Mouse (Mus musculus) stomach, postnatal 0 days (tissue): ENCODE results near the gene Tango6. TPM values are rescaled to one million over a fixed set of nuclear protein-coding genes. Genes with fewer than 3 reads are reported as not detected.

Source experiments
- ATAC-seq: fragments of 200-750 bp; cut with Nextera tagmentation; 2 replicates; pipeline ENCODE4 v1.8.0; 2017; ENCODE audit not compliant: low FRiP score, low TSS enrichment
- DNase-seq: peaks from one replicate; pipeline ENCODE4 v3.0.0-alpha.2; 2016; ENCODE audit warnings: low spot score
- H3K27ac ChIP-seq: fragments of 300-500 bp; sonication (generic); replicated peaks from 2 replicates; pipeline ENCODE4 v1.5.1; 2014; ENCODE audit warnings: mild to moderate bottlenecking, control low read depth
- H3K27me3 ChIP-seq: fragments of 300-500 bp; sonication (generic); 2 replicates; pipeline ENCODE4 v1.6.1; 2014; ENCODE audit warnings: low read length; ENCODE audit not compliant: control insufficient read depth, insufficient read depth
- H3K36me3 ChIP-seq: fragments of 300-500 bp; sonication (generic); 2 replicates; pipeline ENCODE4 v1.6.1; 2014; ENCODE audit warnings: low read length, mixed read lengths; ENCODE audit not compliant: control insufficient read depth, insufficient read depth
- H3K4me1 ChIP-seq: fragments of 300-500 bp; sonication (generic); replicated peaks from 2 replicates; pipeline ENCODE4 v1.6.1; 2014; ENCODE audit warnings: antibody characterized with exemption; ENCODE audit not compliant: control insufficient read depth, insufficient read depth
- H3K4me2 ChIP-seq: fragments of 300-500 bp; sonication (generic); replicated peaks from 2 replicates; pipeline ENCODE4 v1.6.1; 2014; ENCODE audit warnings: low read depth, mild to moderate bottlenecking, control low read depth, moderate library complexity
- H3K4me3 ChIP-seq: fragments of 300-500 bp; sonication (generic); 2 replicates; pipeline ENCODE4 v1.5.1; 2014; ENCODE audit warnings: low read depth, low read length, control low read depth
- H3K9ac ChIP-seq: fragments of 300-500 bp; sonication (generic); 2 replicates; pipeline ENCODE4 v1.6.1; 2014; ENCODE audit warnings: mild to moderate bottlenecking, low read length, control low read depth, mixed read lengths
- H3K9me3 ChIP-seq: fragments of 300-500 bp; sonication (generic); 2 replicates; pipeline ENCODE4 v1.6.1; 2016; ENCODE audit warnings: low read length; ENCODE audit not compliant: control insufficient read depth
- CTCF ChIP-seq: IDR thresholded peaks from 2 replicates; pipeline ENCODE4 v1.5.1; 2016; ENCODE audit warnings: antibody characterized with exemption, low read depth, mild to moderate bottlenecking, moderate library complexity
- EP300 ChIP-seq: optimal IDR thresholded peaks from 2 replicates; pipeline ENCODE3; 2016; ENCODE audit warnings: antibody characterized with exemption
- WGBS: fragments of 180-500 bp; shearing (Covaris S2); extraction: QIAGEN DNeasy Blood & Tissue Kit; methylation state at CpG from one replicate; pipeline ENCODE4 v1.1.7; 2014; 5-methylcytosine and 5-hydroxymethylcytosine counted together
- polyA plus RNA-seq: library from polyadenylated mRNA; unstranded; fragments of >200 nt; fragmentation: Nextera tagmentation; extraction: Ambion mirVana; gene quantifications from 2 replicates; pipeline ENCODE4 v1.2.1, GENCODE M21; 2015

Gene Tango6
- polyA plus RNA-seq, 1 experiment from 2014 or later = 3.0 TPM

GRCm38 (mm10) chr8:106674318-106674717 lies 8.6 kb upstream of the Tango6 start:
- no peaks in the 10 kb centered on the region for H3K9me3 ChIP-seq
- H3K36me3 ChIP-seq = no peaks in the 10 kb centered on the region
- 96% methylated on average over 15 of the region's 15 CpGs for WGBS
- DNase-seq (no peak), ATAC-seq (no peak)
- H3K27me3 ChIP-seq = no peaks in the 10 kb centered on the region
- no peak overlapping the region for H3K27ac ChIP-seq
- H3K9ac ChIP-seq = no peak overlapping the region
- H3K4me2 ChIP-seq = no peak overlapping the region
- H3K4me1 ChIP-seq = no peaks in the 10 kb centered on the region
- no peak overlapping the region for H3K4me3 ChIP-seq
- TF ChIP-seq EP300 (no peak), CTCF (no peak)

- H3K27me3 ChIP-seq = no peaks in the 10 kb centered on the region
- H3K36me3 ChIP-seq = no peaks in the 10 kb centered on the region
- no peak overlapping the region for H3K27ac ChIP-seq
- no peak for DNase-seq
- TF ChIP-seq EP300 (no peak), CTCF (peak; percentile 58)
- no peak overlapping the region for H3K4me2 ChIP-seq
- no peaks in the 10 kb centered on the region for H3K9me3 ChIP-seq
- 76% methylated on average over 8 of the region's 8 CpGs for WGBS
- no peak overlapping the region for H3K9ac ChIP-seq
- ATAC-seq = 0 out of 2 replicates have a peak, but pooled peaks have one; percentile 35
- no peaks in the 10 kb centered on the region for H3K4me1 ChIP-seq
- H3K4me3 ChIP-seq = no peak overlapping the region
Measured at GRCm38 (mm10) chr8:106674894-106675293, 8.0 kb upstream of the Tango6 start.

GRCm38 (mm10) chr8:106684387-106684786 lies 1.5 kb downstream of the Tango6 start:
- Histone ChIP-seq H3K36me3 (no peaks in the 10 kb centered on the region), H3K27ac (no peak overlapping the region), H3K4me1 (no peaks in the 10 kb centered on the region), H3K4me3 (no peak overlapping the region), H3K9ac (no peak overlapping the region), H3K27me3 (no peaks in the 10 kb centered on the region), H3K4me2 (no peak overlapping the region), H3K9me3 (no peaks in the 10 kb centered on the region)
- 94% methylated on average over 4 of the region's 4 CpGs for WGBS
- ATAC-seq (no peak), DNase-seq (no peak)
- TF ChIP-seq EP300 = no peak
- TF ChIP-seq CTCF = 0 out of 2 replicates have a peak, but pooled peaks have one; percentile 9

GRCm38 (mm10) chr8:106687479-106687878 lies 4.6 kb downstream of the Tango6 start:
- Histone ChIP-seq H3K27me3 (no peaks in the 10 kb centered on the region), H3K9ac (no peak overlapping the region), H3K4me1 (no peaks in the 10 kb centered on the region), H3K36me3 (0 out of 2 replicates have a peak, but pooled peaks cover 3% of the 10 kb centered on the region), H3K9me3 (no peaks in the 10 kb centered on the region), H3K4me3 (no peak overlapping the region), H3K4me2 (no peak overlapping the region), H3K27ac (no peak overlapping the region)
- TF ChIP-seq CTCF (peak; percentile 85), EP300 (no peak)
- DNase-seq = no peak
- ATAC-seq = no peak; the same call in 1 of the 2 replicates
- 1% methylated on average over 4 of the region's 4 CpGs for WGBS

GRCm38 (mm10) chr8:106697748-106698248 lies 14.9 kb downstream of the Tango6 start:
- H3K27me3 ChIP-seq = no peaks in the 10 kb centered on the region

GRCm38 (mm10) chr8:106699588-106699987 lies 16.7 kb downstream of the Tango6 start:
- H3K27ac ChIP-seq = no peak overlapping the region
- 73% methylated on average over 5 of the region's 5 CpGs for WGBS
- H3K9me3 ChIP-seq = no peaks in the 10 kb centered on the region
- H3K4me2 ChIP-seq = no peak overlapping the region
- no peaks in the 10 kb centered on the region for H3K27me3 ChIP-seq
- peak; percentile 70 for DNase-seq
- no peak overlapping the region for H3K9ac ChIP-seq
- no peak for ATAC-seq
- H3K36me3 ChIP-seq = peaks cover 21% of the 10 kb centered on the region
- no peak overlapping the region for H3K4me3 ChIP-seq
- TF ChIP-seq CTCF (peak; percentile 92), EP300 (no peak)
- H3K4me1 ChIP-seq = no peaks in the 10 kb centered on the region

More at GRCm38 (mm10) chr8:106697748-106698248, 14.9 kb downstream of the Tango6 start:
- no peak for ATAC-seq
- DNase-seq = no peak
- TF ChIP-seq CTCF (no peak), EP300 (no peak)
- Histone ChIP-seq H3K27ac (no peak overlapping the region), H3K4me2 (no peak overlapping the region), H3K9me3 (no peaks in the 10 kb centered on the region), H3K4me1 (no peaks in the 10 kb centered on the region), H3K9ac (no peak overlapping the region), H3K36me3 (peaks cover 21% of the 10 kb centered on the region), H3K4me3 (no peak overlapping the region)
- WGBS = 77% methylated on average over 3 of the region's 3 CpGs
